Mouse (Mus musculus) brain, embryonic 14.5 days (tissue): ENCODE data around the gene Nwd1. TPM values are rescaled to one million over a fixed set of nuclear protein-coding genes. Genes with fewer than 3 reads are reported as not detected.
"Not testable (repeated sequence)": the region's sequence is repeated elsewhere in the genome, so short reads cannot be mapped to it uniquely, and the experiment has no call there.

Source experiments
- DNase-seq: peaks from one replicate; pipeline ENCODE4 v3.0.0-alpha.2; 2011; ENCODE audit warnings: low read depth
- CTCF ChIP-seq: fragments of 200-500 bp; IDR thresholded peaks from 2 replicates; pipeline ENCODE4 v1.5.1; 2012; ENCODE audit warnings: inconsistent platforms, mild to moderate bottlenecking, moderate library complexity, borderline replicate concordance; ENCODE audit not compliant: insufficient read depth, insufficient read length; ENCODE audit errors: extremely low read depth
- POLR2A ChIP-seq: fragments of 200-500 bp; IDR thresholded peaks from 2 replicates; pipeline ENCODE4 v1.6.1; 2012; ENCODE audit warnings: mild to moderate bottlenecking, inconsistent platforms, borderline replicate concordance; ENCODE audit not compliant: poor library complexity, insufficient read depth, insufficient read length, severe bottlenecking; ENCODE audit errors: extremely low read depth
- polyA plus RNA-seq: library from polyadenylated mRNA; depleted of rRNA; stranded (reverse); fragments of >200 nt; gene quantifications from 2 replicates; pipeline ENCODE4 v1.2.3, GENCODE M21; 2012

The Nwd1 gene
- polyA plus RNA-seq, 1 experiment, result 4.4 TPM

GRCm38 (mm10) chr8:72672802-72673201 is 26.3 kb downstream of the Nwd1 start:
- TF ChIP-seq CTCF (peak; percentile 18; the same call in 1 of the 2 replicates), POLR2A (no peak)
- no peak for DNase-seq

GRCm38 (mm10) chr8:72674184-72674583 is 27.7 kb downstream of the Nwd1 start:
- TF ChIP-seq CTCF, result 0 out of 2 replicates have a peak, but pooled peaks have one; percentile 4
- no peak for TF ChIP-seq POLR2A
- DNase-seq, result no peak

- TF ChIP-seq CTCF (no peak), POLR2A (no peak)
Observed at GRCm38 (mm10) chr8:72676436-72676835, 29.9 kb downstream of the Nwd1 start.

GRCm38 (mm10) chr8:72676844-72677243 is 30.3 kb downstream of the Nwd1 start:
- DNase-seq, result not testable (repeated sequence)

More at GRCm38 (mm10) chr8:72676436-72676835, 29.9 kb downstream of the Nwd1 start:
- no peak for DNase-seq

GRCm38 (mm10) chr8:72677331-72677730 is 30.8 kb downstream of the Nwd1 start:
- DNase-seq, result no peak
- TF ChIP-seq CTCF (no peak), POLR2A (no peak)

GRCm38 (mm10) chr8:72680133-72680532 is 33.6 kb downstream of the Nwd1 start:
- TF ChIP-seq POLR2A, result no peak
- peak; percentile 87 for TF ChIP-seq CTCF
- peak; percentile 85 for DNase-seq

GRCm38 (mm10) chr8:72682051-72682687 is 35.7 kb downstream of the Nwd1 start:
- DNase-seq, result no peak
- no peak for TF ChIP-seq POLR2A
- TF ChIP-seq CTCF, result no peak

- DNase-seq, result no peak
- TF ChIP-seq POLR2A (no peak), CTCF (no peak)
Observed at GRCm38 (mm10) chr8:72683010-72683521, 36.6 kb downstream of the Nwd1 start.

- DNase-seq, result not testable (repeated sequence)
Observed at GRCm38 (mm10) chr8:72683572-72684099, 37.1 kb downstream of the Nwd1 start.

- TF ChIP-seq POLR2A (no peak), CTCF (no peak)
- DNase-seq, result no peak
Observed at GRCm38 (mm10) chr8:72698349-72698926, 51.9 kb downstream of the Nwd1 start.

GRCm38 (mm10) chr8:72712569-72712968 is 66.1 kb downstream of the Nwd1 start:
- no peak for DNase-seq
- TF ChIP-seq CTCF (no peak), POLR2A (no peak)

GRCm38 (mm10) chr8:72716594-72716993 is 70.1 kb downstream of the Nwd1 start:
- DNase-seq, result no peak
- no peak for TF ChIP-seq CTCF
- TF ChIP-seq POLR2A, result no peak

- TF ChIP-seq POLR2A (no peak), CTCF (no peak)
- DNase-seq, result no peak
Observed at GRCm38 (mm10) chr8:72720541-72720940, 74.0 kb downstream of the Nwd1 start.

- TF ChIP-seq CTCF, result no peak
- peak; percentile 70 for TF ChIP-seq POLR2A
Observed at GRCm38 (mm10) chr8:72722769-72723650, 76.5 kb downstream of the Nwd1 start, which contains the start of gene Sin3b. Gene Sin3b (plus strand): TSS chr8:72723285.

GRCm38 (mm10) chr8:72723651-72724001 is 77.1 kb downstream of the Nwd1 start:
- no peak for TF ChIP-seq POLR2A
- no peak for TF ChIP-seq CTCF
- peak; percentile 27 for DNase-seq

More at GRCm38 (mm10) chr8:72722769-72723650, 76.5 kb downstream of the Nwd1 start, which contains the start of gene Sin3b:
- peak; percentile 97 for DNase-seq
